In genomic region chr5:118452052-118452451, GRCm38 (mm10) we compare ENCODE assay signal across 14 mouse cellular contexts.
"Had no signal": no experiment of that assay in that cellular context is flagged by ENCODE, and none has a peak within 500 bp of the region (broad histone marks: within the 10 kb centered on the region; RNA-seq: fewer than 3 reads in every experiment).

No protein-coding gene starts in this region.

- H3K4me2 ChIP-seq: kidney, embryonic 15.5 days; lung, embryonic 15.5 days; midbrain, embryonic 12.5 days; neural tube, embryonic 13.5 days had no signal

- H3K27me3 ChIP-seq: kidney, embryonic 15.5 days; lung, embryonic 15.5 days; neural tube, embryonic 13.5 days had no signal

- H3K36me3 ChIP-seq: kidney, embryonic 15.5 days; lung, embryonic 15.5 days; midbrain, embryonic 12.5 days; neural tube, embryonic 13.5 days had no signal

- H3K9ac ChIP-seq: kidney, embryonic 15.5 days; lung, embryonic 15.5 days; midbrain, embryonic 12.5 days; neural tube, embryonic 13.5 days had no signal

- DNase-seq: kidney, adult 2 months; kidney, postnatal 25 days; lung, postnatal 14 days; right cerebral cortex, postnatal 14 days; thymus, adult 18-20 months; thymus, postnatal 14 days had no signal

- H3K4me3 ChIP-seq: kidney, embryonic 15.5 days; left cerebral cortex, adult 2 months; lung, embryonic 15.5 days; midbrain, embryonic 12.5 days; neural tube, embryonic 13.5 days had no signal

- ATAC-seq: hindbrain, embryonic 16.5 days; inflammation-experienced regulatory T-cells, adult 6 months; midbrain, embryonic 16.5 days had no signal

- H3K4me1 ChIP-seq: midbrain, embryonic 12.5 days had no signal

- H3K9me3 ChIP-seq: kidney, embryonic 15.5 days; lung, embryonic 15.5 days; midbrain, embryonic 12.5 days; neural tube, embryonic 13.5 days had no signal

- H3K27ac ChIP-seq: kidney, embryonic 15.5 days; left cerebral cortex, adult 2 months; lung, embryonic 15.5 days; midbrain, embryonic 12.5 days; neural tube, embryonic 13.5 days had no signal
